Mouse (Mus musculus) erythroblast, embryonic 14.5 days (primary cell): ENCODE results near the gene Med15.

Experiments used
- GATA1 ChIP-seq: IDR thresholded peaks from 2 replicates; pipeline ENCODE4 v1.6.1; 2012; ENCODE audit warnings: low read length, inconsistent platforms, mixed read lengths
- TAL1 ChIP-seq: IDR thresholded peaks from 3 replicates; pipeline ENCODE4 v1.6.1; 2012; ENCODE audit warnings: low read length, inconsistent platforms, mixed read lengths

DNA sequence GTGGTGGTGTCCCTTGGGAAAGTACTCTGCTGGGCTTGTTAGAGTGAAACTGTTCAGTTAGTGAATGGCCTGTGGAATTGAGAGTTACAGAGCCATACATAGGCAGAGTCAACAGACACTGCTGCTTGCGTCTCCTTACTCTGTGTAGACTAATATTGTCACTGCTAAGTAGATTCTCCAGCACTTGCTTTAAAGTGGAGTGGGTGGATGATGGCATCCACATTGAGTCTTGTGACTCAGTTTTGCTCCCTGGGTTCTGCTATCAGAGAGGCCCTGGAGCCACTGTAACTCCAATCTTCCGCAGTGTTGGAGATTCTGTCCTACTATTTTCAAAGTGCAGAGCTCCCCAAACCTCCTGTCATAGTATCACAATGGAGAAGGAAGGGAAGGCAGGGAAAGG is 100.1 kb downstream of the Med15 start:
- TF ChIP-seq GATA1 (no peak), TAL1 (no peak)
